9 mouse cellular contexts compared by ENCODE assay signal in genomic region chr9:108431431-108432067, GRCm38 (mm10). TPM values are rescaled to one million over a fixed set of nuclear protein-coding genes. Genes with fewer than 3 reads are reported as not detected.
A peak's percentile ranks its signal among the peaks of the same experiment; 100 is the strongest.
DNase-seq lines count a peak whose midpoint lies in the region; ATAC-seq lines count a peak whose summit lies in the region.
"Had no signal": no experiment of that assay in that cellular context is flagged by ENCODE, and none has a peak within 500 bp of the region (broad histone marks: within the 10 kb centered on the region; RNA-seq: fewer than 3 reads in every experiment).

No protein-coding gene starts in this region.

- H3K9me3 ChIP-seq in heart, embryonic 14.5 days (ENCODE audit: control insufficient read depth, low read length) = no peaks in the 10 kb centered on the region
- no peaks in the 10 kb centered on the region for H3K9me3 ChIP-seq in embryonic facial prominence, embryonic 13.5 days
- no peaks in the 10 kb centered on the region for H3K9me3 ChIP-seq in limb, embryonic 10.5 days (replicated peaks)
- no peaks in the 10 kb centered on the region for H3K9me3 ChIP-seq in midbrain, embryonic 14.5 days (ENCODE audit: control insufficient read depth, low read length)

- H3K36me3 ChIP-seq in heart, embryonic 14.5 days (ENCODE audit: control insufficient read depth, insufficient read depth, low read length) = no peaks in the 10 kb centered on the region
- no peaks in the 10 kb centered on the region for H3K36me3 ChIP-seq in embryonic facial prominence, embryonic 13.5 days
- H3K36me3 ChIP-seq in limb, embryonic 10.5 days = no peaks in the 10 kb centered on the region
- no peaks in the 10 kb centered on the region for H3K36me3 ChIP-seq in midbrain, embryonic 14.5 days (ENCODE audit: control insufficient read depth, insufficient read depth, low read length)

- no peaks in the 10 kb centered on the region; a peak in 1 of 4 replicates for H3K4me1 ChIP-seq in heart, embryonic 14.5 days (ENCODE audit: control insufficient read depth in 2 of 2, insufficient read depth in 2 of 2, low read length in 2 of 2)
- H3K4me1 ChIP-seq in embryonic facial prominence, embryonic 13.5 days = no peaks in the 10 kb centered on the region
- H3K4me1 ChIP-seq in limb, embryonic 10.5 days = peaks cover 7% of the 10 kb centered on the region
- H3K4me1 ChIP-seq in midbrain, embryonic 14.5 days (ENCODE audit: control insufficient read depth, insufficient read depth, low read length) = no peaks in the 10 kb centered on the region
- H3K4me1 ChIP-seq: megakaryocyte, embryonic 14.5 days had no signal

- 32% methylated on average over 32 of the region's 32 CpGs for WGBS in heart, embryonic 14.5 days
- WGBS in embryonic facial prominence, embryonic 13.5 days = 47% methylated on average over 32 of the region's 32 CpGs
- 49% methylated on average over 32 of the region's 32 CpGs for WGBS in limb, embryonic 10.5 days
- 49% methylated on average over 32 of the region's 32 CpGs for WGBS in midbrain, embryonic 14.5 days

- ATAC-seq in heart, embryonic 14.5 days (ENCODE audit: insufficient number of reproducible peaks, insufficient read depth, low FRiP score, low read depth) = no peak
- ATAC-seq in embryonic facial prominence, embryonic 13.5 days (ENCODE audit: insufficient number of reproducible peaks, insufficient read depth, low FRiP score, low TSS enrichment, low read depth) = no peak
- ATAC-seq in midbrain, embryonic 14.5 days (ENCODE audit: low FRiP score, low TSS enrichment) = peak; percentile 24; the same call in 1 of the 2 replicates

- DNase-seq in heart, postnatal 25 days (ENCODE audit: low spot score) = no peak
- DNase-seq in limb, embryonic 10.5 days (ENCODE audit: low spot score) = peak; percentile 61
- DNase-seq in midbrain, embryonic 14.5 days = peak; percentile 72
- DNase-seq in frontal cortex, postnatal 25 days (ENCODE audit: low spot score in 2 of 2) = no peak
- DNase-seq in left cerebral cortex, adult 9 months (ENCODE audit: low spot score in 2 of 2) = no peak
- no peak for DNase-seq in right cerebral cortex, adult 18-20 months

- no peaks in the 10 kb centered on the region for H3K27me3 ChIP-seq in heart, embryonic 14.5 days (ENCODE audit: control insufficient read depth, insufficient read depth, low read length)
- H3K27me3 ChIP-seq in embryonic facial prominence, embryonic 13.5 days = no peaks in the 10 kb centered on the region
- no peaks in the 10 kb centered on the region for H3K27me3 ChIP-seq in limb, embryonic 10.5 days (ENCODE audit: low read depth, poor library complexity, severe bottlenecking)
- H3K27me3 ChIP-seq in midbrain, embryonic 14.5 days (ENCODE audit: control insufficient read depth, insufficient read depth, low read length) = no peaks in the 10 kb centered on the region

- H3K4me2 ChIP-seq in heart, embryonic 14.5 days (ENCODE audit: low read length) = peak overlapping the region; percentile 63
- H3K4me2 ChIP-seq in embryonic facial prominence, embryonic 13.5 days = peak overlapping the region; percentile 52
- H3K4me2 ChIP-seq in midbrain, embryonic 14.5 days (ENCODE audit: low read length) = peak overlapping the region; percentile 46

- H3K4me3 ChIP-seq in heart, embryonic 14.5 days (ENCODE audit: control insufficient read depth in 1 of 2, insufficient read depth in 1 of 2, low read depth in 1 of 2, low read length in 2 of 2) = peak overlapping the region; percentile 21 to 38
- peak overlapping the region; percentile 25 for H3K4me3 ChIP-seq in embryonic facial prominence, embryonic 13.5 days
- H3K4me3 ChIP-seq in limb, embryonic 10.5 days = peak overlapping the region; percentile 36
- peak overlapping the region; percentile 20; the same call in 1 of the 2 replicates for H3K4me3 ChIP-seq in midbrain, embryonic 14.5 days (replicated peaks; ENCODE audit: low read depth, low read length)
- H3K4me3 ChIP-seq: megakaryocyte, embryonic 14.5 days had no signal

- intact Hi-C loops in heart, postnatal 25 days (cut with DNase I) = no loop called here

- H3K9ac ChIP-seq in heart, embryonic 14.5 days (ENCODE audit: low read length) = peak overlapping the region; percentile 59; the same call in 1 of the 2 replicates
- 0 out of 2 replicates have a peak overlapping the region, but pooled peaks have one; percentile 7 for H3K9ac ChIP-seq in embryonic facial prominence, embryonic 13.5 days
- no peak overlapping the region; the same call in 1 of the 2 replicates for H3K9ac ChIP-seq in midbrain, embryonic 14.5 days (replicated peaks; ENCODE audit: low read length)

- H3K27ac ChIP-seq in heart, embryonic 14.5 days (replicated peaks in 1 of 2; ENCODE audit: control insufficient read depth in 1 of 2, insufficient read depth in 1 of 2, low read depth in 2 of 2, low read length in 2 of 2) = no peak overlapping the region
- no peak overlapping the region for H3K27ac ChIP-seq in embryonic facial prominence, embryonic 13.5 days
- H3K27ac ChIP-seq in limb, embryonic 10.5 days = peak overlapping the region; percentile 53; the same call in 1 of the 2 replicates
- no peak overlapping the region for H3K27ac ChIP-seq in midbrain, embryonic 14.5 days (replicated peaks; ENCODE audit: low read depth, low read length)

RNA-seq across cellular contexts. Expression of gene Ccdc36, which starts 3.3 kb away (rescaled TPM):
- polyA plus RNA-seq in heart, embryonic 14.5 days (2014; fragmentation: Nextera tagmentation; extraction: Ambion mirVana) = 0.73 and 0.88 TPM in 2 replicates
- not detected for total RNA-seq in heart, postnatal 25 days (2021)
- 1.3 and 1.6 TPM in 2 replicates for polyA plus RNA-seq in embryonic facial prominence, embryonic 13.5 days (2015; fragmentation: Nextera tagmentation; extraction: Ambion mirVana)
- 1.1 and 1.3 TPM in 2 replicates for polyA plus RNA-seq in limb, embryonic 10.5 days (2016; fragmentation: Nextera tagmentation; extraction: Ambion mirVana)
- polyA plus RNA-seq in midbrain, embryonic 14.5 days (2014; fragmentation: Nextera tagmentation; extraction: Ambion mirVana) = 0.98 and 1.4 TPM in 2 replicates

RNA-seq across cellular contexts. Expression of gene BC048562, which starts 4.7 kb away (rescaled TPM):
- polyA plus RNA-seq in heart, embryonic 14.5 days (2014; fragmentation: Nextera tagmentation; extraction: Ambion mirVana) = not detected in 2 replicates
- total RNA-seq in heart, postnatal 25 days (2021) = not detected
- polyA plus RNA-seq in embryonic facial prominence, embryonic 13.5 days (2015; fragmentation: Nextera tagmentation; extraction: Ambion mirVana) = not detected in 2 replicates
- not detected in 2 replicates for polyA plus RNA-seq in limb, embryonic 10.5 days (2016; fragmentation: Nextera tagmentation; extraction: Ambion mirVana)
- polyA plus RNA-seq in midbrain, embryonic 14.5 days (2014; fragmentation: Nextera tagmentation; extraction: Ambion mirVana) = not detected in 2 replicates

RNA-seq across cellular contexts. Expression of gene Ccdc71, which starts 28.8 kb away (rescaled TPM):
- polyA plus RNA-seq in heart, embryonic 14.5 days (2014; fragmentation: Nextera tagmentation; extraction: Ambion mirVana) = 31.0 and 31.9 TPM in 2 replicates
- 10 to 100 TPM; 25.8 to 26.4 TPM for total RNA-seq in heart, postnatal 25 days (2021)
- polyA plus RNA-seq in embryonic facial prominence, embryonic 13.5 days (2015; fragmentation: Nextera tagmentation; extraction: Ambion mirVana) = 60.4 and 64.3 TPM in 2 replicates
- 62.8 and 65.8 TPM in 2 replicates for polyA plus RNA-seq in limb, embryonic 10.5 days (2016; fragmentation: Nextera tagmentation; extraction: Ambion mirVana)
- polyA plus RNA-seq in midbrain, embryonic 14.5 days (2014; fragmentation: Nextera tagmentation; extraction: Ambion mirVana) = 48.8 and 58.2 TPM in 2 replicates

RNA-seq across cellular contexts. Expression of gene Klhdc8b, which starts 29.8 kb away (rescaled TPM):
- 87.0 and 94.7 TPM in 2 replicates for polyA plus RNA-seq in heart, embryonic 14.5 days (2014; fragmentation: Nextera tagmentation; extraction: Ambion mirVana)
- 10 to 100 TPM in 1 of 2 experiments, 1 to 10 TPM in 1; 9.5 to 10.1 TPM for total RNA-seq in heart, postnatal 25 days (2021)
- polyA plus RNA-seq in embryonic facial prominence, embryonic 13.5 days (2015; fragmentation: Nextera tagmentation; extraction: Ambion mirVana) = 36.5 and 42.8 TPM in 2 replicates
- polyA plus RNA-seq in limb, embryonic 10.5 days (2016; fragmentation: Nextera tagmentation; extraction: Ambion mirVana) = 10.9 and 17.8 TPM in 2 replicates
- polyA plus RNA-seq in midbrain, embryonic 14.5 days (2014; fragmentation: Nextera tagmentation; extraction: Ambion mirVana) = 59.3 and 61.2 TPM in 2 replicates

RNA-seq across cellular contexts. Expression of gene 1700102P08Rik, which starts 38.9 kb away (rescaled TPM):
- polyA plus RNA-seq in heart, embryonic 14.5 days (2014; fragmentation: Nextera tagmentation; extraction: Ambion mirVana) = 0.43 TPM in 2 replicates
- total RNA-seq in heart, postnatal 25 days (2021) = under 1 TPM; 0.73 to 0.78 TPM
- 1.1 TPM in 2 replicates for polyA plus RNA-seq in embryonic facial prominence, embryonic 13.5 days (2015; fragmentation: Nextera tagmentation; extraction: Ambion mirVana)
- 0.69 and 0.98 TPM in 2 replicates for polyA plus RNA-seq in limb, embryonic 10.5 days (2016; fragmentation: Nextera tagmentation; extraction: Ambion mirVana)
- 1.6 and 2.7 TPM in 2 replicates for polyA plus RNA-seq in midbrain, embryonic 14.5 days (2014; fragmentation: Nextera tagmentation; extraction: Ambion mirVana)

Comparison
In these comparisons a context has a peak if more than half of its experiments do, and no peak if none do; other contexts are left out.
1. DNase-seq: peak in limb, embryonic 10.5 days (single experiment) and midbrain, embryonic 14.5 days (single experiment); none in heart, postnatal 25 days (single experiment), frontal cortex, postnatal 25 days (0 of 2), left cerebral cortex, adult 9 months (0 of 2) and right cerebral cortex, adult 18-20 months (single experiment).
2. Peak in every context shown above with its lines, with median percentiles within 50 percentile points of each other: H3K4me2 ChIP-seq and H3K4me3 ChIP-seq.